Mouse (Mus musculus) cerebellum, adult 2 months (tissue): ENCODE data around the gene Cd96.

ENCODE experiments used
- CTCF ChIP-seq: fragments of 200-500 bp; IDR thresholded peaks from 2 replicates; pipeline ENCODE4 v1.5.1; 2011; ENCODE audit warnings: low read depth, mild to moderate bottlenecking, control low read depth, low read length, moderate library complexity, borderline replicate concordance; ENCODE audit not compliant: insufficient read depth
- POLR2A ChIP-seq: fragments of 200-500 bp; IDR thresholded peaks from 2 replicates; pipeline ENCODE4 v1.6.1; 2011; ENCODE audit warnings: low read length, control low read depth, borderline replicate concordance; ENCODE audit not compliant: insufficient read depth

GRCm38 (mm10) chr16:46086874-46087473, 33.1 kb downstream of the Cd96 start:
- no peak for TF ChIP-seq CTCF
- TF ChIP-seq POLR2A = no peak
